Mouse (Mus musculus) v-Abl transformed pro-B cells (cell line): ENCODE measurements around the gene Fam110a.

Source experiments
- in situ Hi-C, 2 experiments: fragments of 400-800 bp; cut with MboI; formaldehyde crosslinking; loops; one replicate each; pipeline ENCODE4 v1.15.1; 2025; ENCODE audit not compliant: unreplicated experiment in 2 of 2

The Fam110a gene

DNA sequence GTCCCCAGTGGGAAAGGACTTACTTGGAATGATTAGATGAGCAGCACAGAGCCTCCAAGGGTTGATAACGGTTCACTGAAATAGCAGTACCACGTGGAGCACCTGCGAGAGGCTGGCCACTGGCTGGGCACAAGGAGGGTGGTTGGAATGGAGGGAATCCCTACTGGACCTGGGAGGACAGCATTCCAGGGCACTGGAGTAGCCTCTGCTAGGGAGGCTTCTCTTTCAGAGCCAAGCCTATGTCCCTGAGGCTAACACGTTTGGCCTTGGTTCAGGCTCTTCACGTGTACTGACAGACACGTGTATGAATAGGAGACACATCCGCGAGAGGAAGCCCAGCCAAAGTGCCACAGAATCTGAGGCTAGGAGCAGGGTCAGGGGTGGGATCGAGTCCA, 18.5 kb upstream of the Fam110a start:
- in situ Hi-C loops, result loop anchor here (5.0 to 25.0 kb wide), 8 partner anchors 56 to 1436 kb away; partner anchors contain the start of genes Abhd12 (in 1 of the 2), Acss1 (in 1 of the 2), Cst7 (in 1 of the 2) and Fkbp1a (in 1 of the 2)

DNA sequence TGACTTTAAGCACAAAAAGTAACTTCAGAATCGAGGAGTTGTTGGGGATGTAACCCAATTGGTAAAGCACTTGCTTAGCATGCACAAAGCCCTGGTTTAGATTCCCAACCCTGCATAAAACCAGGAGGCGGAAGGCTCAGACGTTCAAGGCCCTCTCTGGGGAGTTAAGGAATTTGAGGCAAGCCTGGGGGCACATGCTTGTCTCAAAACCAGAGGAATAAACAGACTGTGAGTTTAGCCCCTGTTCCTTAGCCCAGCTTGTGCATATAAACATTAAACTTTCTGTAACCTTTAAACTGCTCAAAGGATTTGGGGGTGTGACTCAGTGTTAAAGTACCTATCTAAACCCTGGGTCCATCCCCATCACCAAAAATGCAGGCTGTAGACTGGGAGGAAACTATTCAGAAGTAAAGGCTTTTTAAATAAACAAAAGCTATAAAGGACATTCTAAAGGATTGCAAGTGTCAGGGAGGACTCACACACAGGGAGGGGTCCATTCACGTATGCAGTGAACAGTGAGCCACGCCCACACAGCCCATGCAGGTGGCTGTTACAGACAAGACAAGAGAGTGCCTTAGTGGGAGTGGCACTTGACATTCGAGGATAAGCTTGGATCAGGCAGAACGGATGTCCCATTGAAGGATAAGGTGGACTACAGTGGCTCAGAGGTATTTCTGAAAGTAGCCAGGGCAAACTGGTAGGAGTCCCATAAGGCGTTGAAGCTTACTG, 17.9 kb upstream of the Fam110a start:
- in situ Hi-C loops, result loop anchor here (5.0 to 25.0 kb wide), 8 partner anchors 56 to 1436 kb away; partner anchors contain the start of genes Abhd12 (in 1 of the 2), Acss1 (in 1 of the 2), Cst7 (in 1 of the 2) and Fkbp1a (in 1 of the 2)

DNA sequence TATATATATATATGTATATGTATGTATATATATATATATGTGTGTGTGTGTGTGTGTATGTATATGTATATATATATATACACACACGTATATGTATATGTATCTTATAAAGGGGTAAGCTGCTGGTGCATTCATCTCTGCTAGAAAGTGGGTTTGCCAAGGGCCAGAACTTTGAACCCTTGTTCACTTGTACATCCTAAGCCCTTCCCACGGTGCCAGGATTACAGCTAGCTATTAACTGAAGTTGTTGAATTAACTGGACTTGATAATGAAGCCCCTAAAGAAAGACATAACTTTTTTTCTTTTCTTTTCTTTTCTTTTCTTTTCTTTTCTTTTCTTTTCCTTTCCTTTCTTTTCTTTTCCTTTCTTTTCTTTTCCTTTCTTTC, 17.2 kb upstream of the Fam110a start:
- in situ Hi-C loops, result loop anchor here (5.0 to 25.0 kb wide), 8 partner anchors 55 to 1435 kb away; partner anchors contain the start of genes Abhd12 (in 1 of the 2), Acss1 (in 1 of the 2), Cst7 (in 1 of the 2) and Fkbp1a (in 1 of the 2)

DNA sequence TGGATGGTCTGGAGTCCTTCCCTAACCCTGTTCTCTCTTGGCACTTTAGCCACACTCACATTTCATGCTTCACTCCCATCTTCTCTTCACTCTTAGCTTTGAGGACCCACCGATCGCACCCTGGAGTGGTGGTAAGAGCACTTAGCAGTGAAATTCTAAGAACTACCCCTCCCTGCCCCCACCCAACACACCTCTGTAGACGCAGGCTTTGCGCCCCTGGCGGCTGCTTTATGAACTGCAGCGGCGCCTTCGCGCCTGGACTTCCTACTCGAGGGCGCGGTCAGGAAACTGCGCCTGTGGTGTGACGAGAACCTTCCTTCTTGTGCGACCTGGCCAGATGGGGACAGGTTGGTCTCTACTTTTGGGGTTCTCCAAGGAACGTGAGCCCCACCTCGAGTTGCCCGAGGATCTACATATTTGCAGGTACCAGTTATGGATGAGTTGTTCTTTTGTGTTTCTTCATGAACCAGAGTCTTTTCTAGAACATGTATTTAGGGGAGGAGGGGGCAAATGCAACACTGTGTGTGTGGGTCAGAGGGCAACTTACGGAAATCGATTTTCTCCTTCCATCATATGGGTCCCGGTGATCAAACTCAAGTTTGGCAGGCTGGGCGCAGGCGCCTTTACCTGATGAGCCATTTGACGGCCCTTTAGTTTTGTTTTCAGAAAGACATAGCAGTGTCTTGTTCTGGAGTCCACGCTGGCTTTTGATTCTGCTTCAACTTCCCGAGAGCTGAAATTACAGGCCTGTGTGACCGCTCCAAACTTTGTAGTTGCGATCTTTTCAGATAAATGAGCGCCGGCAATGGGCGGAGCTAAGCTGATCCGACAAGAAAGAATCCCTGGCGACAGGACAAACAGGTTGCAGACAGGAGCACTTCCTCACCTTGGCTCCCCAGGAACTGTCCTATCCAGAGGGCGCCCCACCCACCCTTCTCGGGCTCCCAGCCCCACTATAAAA, 16.5 kb upstream of the Fam110a start, which contains the start of gene Slc52a3:
TSS of gene Slc52a3 (plus strand) at position 283 of the 961 bp plus-strand sequence.
- in situ Hi-C loops, result loop anchor here (5.0 to 25.0 kb wide), 8 partner anchors 54 to 1434 kb away; partner anchors contain the start of genes Abhd12 (in 1 of the 2), Acss1 (in 1 of the 2), Cst7 (in 1 of the 2) and Fkbp1a (in 1 of the 2)

DNA sequence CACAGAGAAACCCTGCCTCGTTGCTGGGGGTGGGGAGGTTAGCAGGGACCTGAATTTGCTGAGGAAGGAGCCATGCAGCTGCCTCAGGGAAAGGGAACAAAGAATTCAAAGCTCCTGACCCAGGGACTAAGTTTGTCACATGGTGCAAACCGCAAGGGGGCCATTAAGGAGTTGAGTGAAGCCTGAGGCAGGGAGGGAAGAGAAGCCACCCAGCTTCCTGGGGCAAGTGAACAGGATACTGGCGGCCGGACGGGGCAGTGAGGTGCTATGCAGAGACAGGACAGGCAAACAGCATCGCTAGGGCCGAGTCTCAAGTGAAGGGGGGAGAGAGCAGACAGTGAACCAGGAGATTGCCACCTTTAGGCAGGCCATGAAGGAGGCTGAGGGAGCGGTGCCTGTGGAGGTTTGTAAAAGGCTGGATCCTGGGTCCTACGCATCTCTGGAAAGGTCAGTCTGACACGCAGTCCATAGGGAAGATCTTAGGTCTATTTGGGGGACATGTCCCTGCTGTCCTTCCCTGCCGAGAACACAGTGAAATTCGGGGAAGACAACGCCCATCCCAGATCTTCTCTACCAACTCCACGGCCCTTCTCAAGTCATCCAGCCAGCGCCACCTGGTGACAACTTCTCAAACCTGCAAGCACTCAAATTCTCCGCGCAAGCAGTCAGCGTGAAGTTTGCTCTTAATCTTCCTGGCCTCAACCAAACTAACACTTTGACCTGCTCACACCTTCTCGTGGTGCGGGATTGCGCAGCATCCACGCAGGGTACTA, 14.5 kb upstream of the Fam110a start:
- in situ Hi-C loops, result loop anchor here (5.0 to 25.0 kb wide), 8 partner anchors 52 to 1432 kb away; partner anchors contain the start of genes Abhd12 (in 1 of the 2), Acss1 (in 1 of the 2), Cst7 (in 1 of the 2) and Fkbp1a (in 1 of the 2)

DNA sequence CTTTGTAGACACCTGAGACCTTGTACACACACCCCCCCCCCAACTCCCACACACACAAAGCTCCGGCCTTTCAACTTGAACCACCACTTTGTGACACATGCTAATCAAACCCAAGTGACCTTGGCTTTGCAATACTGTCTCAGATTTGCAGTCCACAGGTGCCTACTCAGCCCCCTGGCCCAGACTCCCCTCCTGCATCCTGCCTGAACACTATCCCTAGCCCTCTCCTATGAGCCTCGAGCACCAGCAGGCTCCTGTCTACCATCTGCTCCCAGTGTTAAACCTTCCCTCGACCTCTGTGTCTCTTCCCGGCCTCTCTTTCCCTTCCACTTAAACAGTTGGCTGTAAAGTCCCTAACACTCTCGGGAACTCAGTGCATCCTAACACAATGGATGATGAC, 11.4 kb upstream of the Fam110a start:
- in situ Hi-C loops, result loop anchor here (5.0 to 25.0 kb wide), 6 partner anchors 114 to 1429 kb away; partner anchors contain the start of genes Abhd12 (in 1 of the 2), Acss1 (in 1 of the 2), Cst7 (in 1 of the 2) and Fkbp1a (in 1 of the 2)

DNA sequence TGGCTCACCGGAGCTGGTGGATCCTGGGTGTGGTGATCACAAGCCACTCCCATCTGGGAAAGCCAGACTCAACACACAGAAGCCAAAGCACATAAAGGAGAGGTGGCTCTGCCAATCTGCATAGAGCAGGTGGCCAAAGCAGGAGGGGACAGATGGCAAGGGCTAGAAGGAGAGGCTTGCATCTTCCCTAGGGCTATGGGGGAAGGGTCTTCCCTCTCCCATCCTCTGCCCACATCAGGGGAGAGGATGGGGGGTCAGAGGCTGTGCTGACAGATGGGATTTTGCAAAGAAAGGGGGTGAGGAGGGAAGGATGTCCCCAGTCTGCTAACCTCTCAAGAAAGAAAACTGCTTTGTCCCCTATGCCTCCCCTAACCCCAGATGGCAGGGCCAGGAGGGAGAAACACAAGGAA, 11.0 kb upstream of the Fam110a start:
- in situ Hi-C loops, result loop anchor here (5.0 to 25.0 kb wide), 6 partner anchors 114 to 1429 kb away; partner anchors contain the start of genes Abhd12 (in 1 of the 2), Acss1 (in 1 of the 2), Cst7 (in 1 of the 2) and Fkbp1a (in 1 of the 2)

DNA sequence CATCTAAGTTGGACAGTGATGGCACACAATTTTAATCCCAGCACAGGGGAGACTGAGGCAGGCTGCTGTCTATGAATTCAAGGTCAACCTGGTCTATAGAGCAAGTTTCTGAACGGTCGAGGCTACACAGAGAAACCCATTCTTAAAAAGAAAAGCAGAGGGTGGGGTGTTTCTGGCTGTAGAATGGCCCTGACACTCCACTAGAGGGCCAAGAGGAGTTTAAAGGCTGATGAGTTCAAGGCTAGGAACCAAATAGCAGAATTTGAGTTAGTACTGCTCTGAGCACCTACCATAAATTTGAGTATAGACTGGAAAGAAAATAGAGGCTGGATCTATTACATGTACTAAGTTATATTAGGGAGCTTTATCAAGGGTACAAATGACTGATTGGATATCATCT, 9.0 kb upstream of the Fam110a start:
- in situ Hi-C loops, result loop anchor here (10.0 to 25.0 kb wide), 6 partner anchors 452 to 1427 kb away; partner anchors contain the start of genes Abhd12 (in 1 of the 2), Acss1 (in 1 of the 2), Cst7 (in 1 of the 2) and Fkbp1a (in 1 of the 2)

DNA sequence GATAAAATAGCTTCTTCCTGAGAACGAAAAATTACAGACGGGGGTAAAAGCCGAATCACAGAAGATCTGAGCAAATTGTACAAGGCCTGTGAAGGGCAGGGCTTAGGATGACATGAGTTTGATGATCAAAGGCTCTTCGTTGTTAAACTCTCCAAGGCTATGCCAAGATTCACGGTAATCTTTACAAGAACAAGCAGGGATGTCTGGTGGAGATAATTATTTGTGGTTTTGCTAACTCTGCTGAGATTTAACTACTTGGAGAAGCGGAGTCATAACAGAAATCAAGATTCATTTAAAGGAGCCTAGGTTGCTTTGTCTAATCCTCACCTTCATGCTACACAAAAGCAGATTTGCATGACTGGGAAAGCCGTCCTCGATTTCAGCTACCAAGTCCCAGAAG, 6.9 kb upstream of the Fam110a start:
- in situ Hi-C loops, result loop anchor here (10.0 to 25.0 kb wide), 6 partner anchors 450 to 1425 kb away; partner anchors contain the start of genes Abhd12 (in 1 of the 2), Acss1 (in 1 of the 2), Cst7 (in 1 of the 2) and Fkbp1a (in 1 of the 2)

DNA sequence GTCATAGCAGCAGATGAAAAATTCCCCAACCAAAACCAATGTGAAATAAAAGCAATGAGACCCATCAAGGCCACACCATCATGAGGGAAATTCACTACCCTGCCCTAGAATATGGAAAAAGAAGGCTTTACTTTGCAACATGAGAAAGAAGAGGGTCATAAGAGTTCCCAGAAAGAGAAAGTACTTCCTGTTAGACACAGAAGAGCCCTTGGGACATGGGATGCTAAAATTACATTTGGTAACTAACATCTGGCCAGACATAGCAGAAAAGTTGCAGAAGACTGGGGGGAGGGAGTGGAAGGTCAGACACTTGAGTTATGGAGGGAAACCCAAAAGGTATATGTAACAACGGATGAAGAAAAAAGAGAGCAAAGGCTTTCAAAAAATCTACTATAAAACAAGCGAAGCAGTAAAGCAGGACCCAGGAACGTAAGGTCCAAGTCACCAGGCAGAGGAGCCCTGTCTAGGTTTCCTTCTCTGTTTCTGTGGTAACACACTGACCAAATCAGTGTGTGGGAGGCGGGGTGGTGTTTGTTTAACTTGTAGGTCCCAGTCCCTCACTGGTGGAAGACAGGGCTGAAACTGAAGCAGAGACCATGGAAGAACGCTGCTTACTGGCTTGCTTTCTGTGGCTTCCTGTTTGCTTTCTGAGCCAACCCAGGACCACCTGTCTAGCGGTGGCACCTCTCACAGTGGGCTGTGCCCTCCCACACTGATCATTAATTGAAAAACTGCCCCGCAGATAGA, 5.6 kb upstream of the Fam110a start:
- in situ Hi-C loops, result loop anchor here (10.0 to 25.0 kb wide), 6 partner anchors 448 to 1423 kb away; partner anchors contain the start of genes Abhd12 (in 1 of the 2), Acss1 (in 1 of the 2), Cst7 (in 1 of the 2) and Fkbp1a (in 1 of the 2)

DNA sequence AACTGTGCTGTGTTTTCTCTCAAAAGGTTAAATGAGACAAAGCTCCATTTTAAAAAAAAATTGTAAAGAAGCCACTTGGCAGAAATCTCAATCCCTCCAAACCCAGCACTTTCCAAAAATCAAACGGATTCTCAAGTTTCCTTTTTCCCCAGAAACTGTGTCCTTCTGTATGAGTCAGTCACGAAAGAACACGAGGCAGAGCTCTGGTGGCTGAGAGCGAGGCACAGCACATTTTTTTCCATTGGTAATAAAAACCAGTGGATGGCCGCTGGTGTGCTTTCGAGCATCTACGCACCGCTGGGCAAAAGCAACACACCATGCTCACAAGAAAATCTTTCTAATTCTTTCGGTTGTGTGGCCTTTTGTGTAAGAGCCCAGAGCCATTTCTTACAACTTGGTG, 4.0 kb upstream of the Fam110a start:
- in situ Hi-C loops, result loop anchor here (10.0 to 25.0 kb wide), 6 partner anchors 447 to 1422 kb away; partner anchors contain the start of genes Abhd12 (in 1 of the 2), Acss1 (in 1 of the 2), Cst7 (in 1 of the 2) and Fkbp1a (in 1 of the 2)

DNA sequence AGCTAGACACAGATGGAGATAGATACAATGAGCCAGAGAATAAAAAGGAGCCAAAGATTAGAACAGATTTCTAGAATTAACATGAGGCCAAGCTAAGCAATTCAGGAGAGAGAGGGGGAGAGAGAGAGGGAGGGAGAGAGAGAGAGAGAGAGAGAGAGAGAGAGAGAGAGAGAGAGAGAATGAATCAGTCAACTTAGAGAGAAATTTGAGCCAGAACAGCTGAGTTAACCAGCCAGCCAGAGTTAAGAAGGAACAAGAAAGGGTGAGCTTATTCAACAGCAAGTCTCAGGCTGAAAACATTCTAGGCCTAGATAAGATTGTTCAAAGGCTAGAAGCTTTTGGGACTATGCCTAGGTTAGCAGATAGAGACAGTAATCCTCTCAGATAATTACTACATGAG, 2.5 kb upstream of the Fam110a start:
- in situ Hi-C loops, result loop anchor here (10.0 to 25.0 kb wide), 6 partner anchors 445 to 1420 kb away; partner anchors contain the start of genes Abhd12 (in 1 of the 2), Acss1 (in 1 of the 2), Cst7 (in 1 of the 2) and Fkbp1a (in 1 of the 2)

DNA sequence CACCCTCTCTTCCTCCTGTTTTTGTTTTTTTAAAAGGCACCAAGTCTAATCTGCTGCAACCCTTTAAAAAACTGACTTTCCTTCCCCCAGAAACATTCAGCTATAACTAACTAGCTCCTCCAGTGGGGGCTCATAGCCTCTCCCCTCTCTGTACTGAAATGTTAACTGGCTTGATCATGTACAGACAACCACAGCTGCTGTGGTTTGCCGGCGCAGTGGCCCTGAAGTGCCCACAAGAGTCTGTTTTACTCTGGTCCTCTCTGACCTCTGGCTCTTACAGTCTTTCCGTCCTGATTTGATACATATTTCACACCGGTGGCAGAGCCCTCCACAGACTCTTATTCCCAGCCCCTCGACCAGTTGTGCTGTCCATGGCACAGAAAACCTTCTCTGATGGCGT, 1.2 kb upstream of the Fam110a start:
- in situ Hi-C loops, result loop anchor here (10.0 to 25.0 kb wide), 6 partner anchors 444 to 1419 kb away; partner anchors contain the start of genes Abhd12 (in 1 of the 2), Acss1 (in 1 of the 2), Cst7 (in 1 of the 2) and Fkbp1a (in 1 of the 2)

DNA sequence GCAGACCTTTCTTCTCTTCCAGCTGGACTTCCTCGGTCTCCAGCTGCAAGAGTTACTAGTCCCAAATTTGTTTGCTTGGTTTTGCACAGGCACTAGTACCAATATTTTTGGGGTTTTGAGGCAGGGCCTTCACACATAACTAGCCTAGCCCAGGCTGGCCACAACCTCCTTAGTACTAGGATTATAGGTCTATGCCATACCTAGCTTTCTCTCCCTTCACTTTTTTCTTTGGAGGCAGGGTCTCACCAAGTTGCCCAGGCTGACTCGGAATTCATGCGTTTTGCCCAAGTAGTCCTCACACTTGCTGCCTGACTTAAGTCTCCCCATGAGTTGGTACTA, 305 bp upstream of the Fam110a start:
- in situ Hi-C loops, result loop anchor here (10.0 to 25.0 kb wide), 6 partner anchors 443 to 1418 kb away; partner anchors contain the start of genes Abhd12 (in 1 of the 2), Acss1 (in 1 of the 2), Cst7 (in 1 of the 2) and Fkbp1a (in 1 of the 2)

DNA sequence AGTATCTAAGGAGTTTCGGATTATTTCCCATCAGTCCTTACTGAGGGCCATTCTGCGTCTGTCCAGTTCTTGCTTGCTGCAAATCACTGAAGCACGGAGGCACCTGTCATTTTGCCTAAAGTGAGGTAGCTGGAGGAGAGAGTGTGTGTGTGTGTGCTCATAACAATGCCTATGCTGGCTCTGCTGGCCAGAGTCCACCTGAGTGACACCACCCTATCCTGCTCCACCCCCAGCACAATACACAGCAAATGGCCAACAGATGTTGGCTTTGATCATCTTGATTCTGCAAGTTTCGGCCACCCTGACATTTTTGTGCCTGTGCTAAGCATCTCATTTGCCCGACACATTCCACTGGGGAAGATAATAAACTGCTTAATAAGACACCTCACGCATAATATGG, 1.5 kb downstream of the Fam110a start:
- in situ Hi-C loops, result loop anchor here (5.0 to 25.0 kb wide), 7 partner anchors 386 to 1416 kb away; partner anchors contain the start of genes Acss1 (in 2 of the 2), Abhd12 (in 1 of the 2), Cst7 (in 1 of the 2) and Fkbp1a (in 1 of the 2)

DNA sequence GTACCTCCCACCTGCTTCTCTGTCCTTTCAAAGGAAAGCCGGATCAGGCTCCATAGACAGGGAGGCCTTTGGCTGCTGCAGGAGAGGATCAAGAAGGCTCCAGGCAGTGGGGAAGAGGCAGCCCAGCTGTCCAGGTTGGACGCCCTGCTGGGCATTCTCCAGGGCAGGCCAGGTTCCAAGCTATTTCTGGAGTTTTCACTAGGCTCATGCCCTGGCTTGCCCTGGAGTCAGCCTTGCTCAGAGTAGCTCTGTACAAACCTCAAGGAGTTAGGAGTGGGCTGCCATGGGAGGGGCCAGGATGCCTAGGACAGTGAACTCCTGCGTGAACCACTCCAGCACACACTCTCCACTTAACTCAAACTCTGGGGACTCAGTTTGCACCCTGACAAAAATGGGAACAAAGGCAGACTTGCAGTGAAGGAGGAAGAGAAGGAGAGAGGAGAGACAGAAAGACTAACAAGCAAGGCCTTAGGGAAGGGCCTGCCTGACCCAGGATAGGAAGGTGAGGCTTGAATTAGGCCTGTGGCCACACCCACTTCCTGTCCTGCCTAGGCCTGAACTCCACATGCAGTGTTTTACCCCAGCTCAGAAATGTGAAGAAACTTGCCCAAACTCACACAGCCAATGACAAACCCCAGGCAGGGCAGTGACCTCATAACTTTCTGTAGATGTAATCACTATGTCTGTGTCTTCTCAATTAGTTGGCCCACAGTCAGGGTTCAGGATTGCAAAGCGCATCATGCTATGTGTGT, 2.2 kb downstream of the Fam110a start:
- in situ Hi-C loops, result loop anchor here (5.0 to 25.0 kb wide), 7 partner anchors 387 to 1416 kb away; partner anchors contain the start of genes Acss1 (in 2 of the 2), Abhd12 (in 1 of the 2), Cst7 (in 1 of the 2) and Fkbp1a (in 1 of the 2)
